Mouse (Mus musculus): ENCODE data around the gene Hmgn1. TPM values are rescaled to one million over a fixed set of nuclear protein-coding genes. Genes with fewer than 3 reads are reported as not detected.

The Hmgn1 gene
- total and polyA plus RNA-seq, 2 experiments from 2014 or later = 56.7 to 159 TPM

GRCm38 (mm10) chr16:96157171-96157570, 29.6 kb upstream of the Hmgn1 start:
- ATAC-seq (ENCODE audit: insufficient read depth, low read depth) (no peak), DNase-seq (ENCODE audit: low spot score) (no peak)
- no peak for TF ChIP-seq CTCF (IDR thresholded peaks at IDR 0.05; ENCODE audit: low read depth)
- TF ChIP-seq EP300 (IDR thresholded peaks at IDR 0.05; ENCODE audit: low read depth) = no peak
- 0 out of 2 replicates have a peak, but pooled peaks cover 13% of the 10 kb centered on the region for H3K4me1 ChIP-seq (ENCODE audit: control insufficient read depth, insufficient read depth)
- H3K4me3 ChIP-seq (ENCODE audit: low read depth, low read length) = no peak overlapping the region
- 81% methylated on average over 11 of the region's 11 CpGs for WGBS
- no peak overlapping the region for H3K9ac ChIP-seq (replicated peaks; ENCODE audit: low read depth, low read length)
- no peaks in the 10 kb centered on the region for H3K9me3 ChIP-seq (replicated peaks; ENCODE audit: control insufficient read depth, low read length)
- H3K36me3 ChIP-seq (replicated peaks; ENCODE audit: control insufficient read depth, insufficient read depth, low read length) = peaks cover 10% of the 10 kb centered on the region; the same call in 1 of the 2 replicates
- no peak overlapping the region for H3K4me2 ChIP-seq (ENCODE audit: low read depth, low read length)
- H3K27ac ChIP-seq (ENCODE audit: low read depth) = no peak overlapping the region
- no peaks in the 10 kb centered on the region for H3K27me3 ChIP-seq (ENCODE audit: control insufficient read depth, insufficient read depth, low read length)

GRCm38 (mm10) chr16:96156019-96156418, 28.5 kb upstream of the Hmgn1 start:
- H3K27ac ChIP-seq (ENCODE audit: low read depth) = no peak overlapping the region
- H3K27me3 ChIP-seq (ENCODE audit: control insufficient read depth, insufficient read depth, low read length) = no peaks in the 10 kb centered on the region
- TF ChIP-seq EP300 (IDR thresholded peaks at IDR 0.05; ENCODE audit: low read depth) (no peak), CTCF (IDR thresholded peaks at IDR 0.05; ENCODE audit: low read depth) (no peak)
- ATAC-seq (ENCODE audit: insufficient read depth, low read depth) = no peak
- no peak overlapping the region for H3K9ac ChIP-seq (replicated peaks; ENCODE audit: low read depth, low read length)
- no peak overlapping the region for H3K4me2 ChIP-seq (ENCODE audit: low read depth, low read length)
- no peak overlapping the region for H3K4me3 ChIP-seq (ENCODE audit: low read depth, low read length)
- H3K9me3 ChIP-seq (replicated peaks; ENCODE audit: control insufficient read depth, low read length) = no peaks in the 10 kb centered on the region
- WGBS = 71% methylated on average over 8 of the region's 8 CpGs
- 0 out of 2 replicates have a peak, but pooled peaks cover 13% of the 10 kb centered on the region for H3K4me1 ChIP-seq (ENCODE audit: control insufficient read depth, insufficient read depth)
- H3K36me3 ChIP-seq (replicated peaks; ENCODE audit: control insufficient read depth, insufficient read depth, low read length) = peaks cover 11% of the 10 kb centered on the region; the same call in 1 of the 2 replicates
- no peak for DNase-seq (ENCODE audit: low spot score)

- no peak overlapping the region for H3K9ac ChIP-seq (replicated peaks; ENCODE audit: low read depth, low read length)
- no peak overlapping the region for H3K4me2 ChIP-seq (ENCODE audit: low read depth, low read length)
- 85% methylated on average over 2 of the region's 2 CpGs for WGBS
- DNase-seq (ENCODE audit: low spot score) (no peak), ATAC-seq (ENCODE audit: insufficient read depth, low read depth) (no peak)
- TF ChIP-seq CTCF (IDR thresholded peaks at IDR 0.05; ENCODE audit: low read depth) (no peak), EP300 (IDR thresholded peaks at IDR 0.05; ENCODE audit: low read depth) (no peak)
- no peak overlapping the region for H3K27ac ChIP-seq (ENCODE audit: low read depth)
- no peaks in the 10 kb centered on the region for H3K27me3 ChIP-seq (ENCODE audit: control insufficient read depth, insufficient read depth, low read length)
- 0 out of 2 replicates have a peak, but pooled peaks cover 16% of the 10 kb centered on the region for H3K4me1 ChIP-seq (ENCODE audit: control insufficient read depth, insufficient read depth)
- H3K9me3 ChIP-seq (replicated peaks; ENCODE audit: control insufficient read depth, low read length) = no peaks in the 10 kb centered on the region
- H3K4me3 ChIP-seq (ENCODE audit: low read depth, low read length) = no peak overlapping the region
- H3K36me3 ChIP-seq (replicated peaks; ENCODE audit: control insufficient read depth, insufficient read depth, low read length) = peaks cover 11% of the 10 kb centered on the region; the same call in 1 of the 2 replicates
Measured at GRCm38 (mm10) chr16:96154476-96154875, 26.9 kb upstream of the Hmgn1 start.

GRCm38 (mm10) chr16:96151551-96151950, 24.0 kb upstream of the Hmgn1 start:
- H3K9ac ChIP-seq (replicated peaks; ENCODE audit: low read depth, low read length) = no peak overlapping the region
- H3K4me3 ChIP-seq (ENCODE audit: low read depth, low read length) = no peak overlapping the region
- H3K27me3 ChIP-seq (ENCODE audit: control insufficient read depth, insufficient read depth, low read length) = no peaks in the 10 kb centered on the region
- 19% methylated on average over 9 of the region's 9 CpGs for WGBS
- H3K4me1 ChIP-seq (ENCODE audit: control insufficient read depth, insufficient read depth) = peaks cover 10% of the 10 kb centered on the region; the same call in 1 of the 2 replicates
- DNase-seq (ENCODE audit: low spot score) (peak; percentile 46), ATAC-seq (ENCODE audit: insufficient read depth, low read depth) (peak; percentile 65)
- H3K36me3 ChIP-seq (replicated peaks; ENCODE audit: control insufficient read depth, insufficient read depth, low read length) = peaks cover 11% of the 10 kb centered on the region; the same call in 1 of the 2 replicates
- no peak for TF ChIP-seq EP300 (IDR thresholded peaks at IDR 0.05; ENCODE audit: low read depth)
- peak; percentile 91 for TF ChIP-seq CTCF (IDR thresholded peaks at IDR 0.05; ENCODE audit: low read depth)
- H3K9me3 ChIP-seq (replicated peaks; ENCODE audit: control insufficient read depth, low read length) = no peaks in the 10 kb centered on the region
- no peak overlapping the region for H3K4me2 ChIP-seq (ENCODE audit: low read depth, low read length)
- no peak overlapping the region for H3K27ac ChIP-seq (ENCODE audit: low read depth)

- no peak overlapping the region for H3K9ac ChIP-seq (replicated peaks; ENCODE audit: low read depth, low read length)
Measured at GRCm38 (mm10) chr16:96150995-96151394, 23.5 kb upstream of the Hmgn1 start.

GRCm38 (mm10) chr16:96149311-96149710, 21.8 kb upstream of the Hmgn1 start:
- TF ChIP-seq EP300 (IDR thresholded peaks at IDR 0.05; ENCODE audit: low read depth) (no peak), CTCF (IDR thresholded peaks at IDR 0.05; ENCODE audit: low read depth) (no peak)
- no peak overlapping the region for H3K4me3 ChIP-seq (ENCODE audit: low read depth, low read length)
- WGBS = 24% methylated on average over 9 of the region's 9 CpGs
- no peak overlapping the region for H3K4me2 ChIP-seq (ENCODE audit: low read depth, low read length)
- H3K9ac ChIP-seq (replicated peaks; ENCODE audit: low read depth, low read length) = no peak overlapping the region
- ATAC-seq (ENCODE audit: insufficient read depth, low read depth) (no peak), DNase-seq (ENCODE audit: low spot score) (peak; percentile 22)
- H3K4me1 ChIP-seq (ENCODE audit: control insufficient read depth, insufficient read depth) = peaks cover 15% of the 10 kb centered on the region; the same call in 1 of the 2 replicates
- no peaks in the 10 kb centered on the region for H3K27me3 ChIP-seq (ENCODE audit: control insufficient read depth, insufficient read depth, low read length)
- H3K9me3 ChIP-seq (replicated peaks; ENCODE audit: control insufficient read depth, low read length) = no peaks in the 10 kb centered on the region
- H3K27ac ChIP-seq (ENCODE audit: low read depth) = peak overlapping the region; percentile 62; the same call in 1 of the 2 replicates
- peaks cover 6% of the 10 kb centered on the region; the same call in 1 of the 2 replicates for H3K36me3 ChIP-seq (replicated peaks; ENCODE audit: control insufficient read depth, insufficient read depth, low read length)

More at GRCm38 (mm10) chr16:96150995-96151394, 23.5 kb upstream of the Hmgn1 start:
- WGBS = 30% methylated on average over 4 of the region's 4 CpGs
- Histone ChIP-seq H3K27ac (ENCODE audit: low read depth) (no peak overlapping the region), H3K4me1 (ENCODE audit: control insufficient read depth, insufficient read depth) (peaks cover 10% of the 10 kb centered on the region; the same call in 1 of the 2 replicates), H3K36me3 (replicated peaks; ENCODE audit: control insufficient read depth, insufficient read depth, low read length) (peaks cover 11% of the 10 kb centered on the region; the same call in 1 of the 2 replicates), H3K27me3 (ENCODE audit: control insufficient read depth, insufficient read depth, low read length) (no peaks in the 10 kb centered on the region), H3K4me2 (ENCODE audit: low read depth, low read length) (no peak overlapping the region), H3K4me3 (ENCODE audit: low read depth, low read length) (no peak overlapping the region), H3K9me3 (replicated peaks; ENCODE audit: control insufficient read depth, low read length) (no peaks in the 10 kb centered on the region)
- ATAC-seq (ENCODE audit: insufficient read depth, low read depth) (no peak), DNase-seq (ENCODE audit: low spot score) (no peak)
- TF ChIP-seq EP300 (IDR thresholded peaks at IDR 0.05; ENCODE audit: low read depth) (no peak), CTCF (IDR thresholded peaks at IDR 0.05; ENCODE audit: low read depth) (no peak)
